In genomic region chr19:32956143-32956915, GRCm38 (mm10) we compare ENCODE assay signal across 8 mouse cellular contexts.
DNase-seq lines count a peak whose midpoint lies in the region; ATAC-seq and TF ChIP-seq lines count a peak whose summit lies in the region.

No protein-coding gene starts in this region.

- TF ChIP-seq POLR2A in brain, embryonic 14.5 days (IDR thresholded peaks at IDR 0.05; ENCODE audit: borderline replicate concordance, extremely low read depth, insufficient read depth, insufficient read length, poor library complexity, severe bottlenecking) = no peak

- WGBS in kidney, embryonic 14.5 days = 7% methylated on average over 9 of the region's 9 CpGs
- 3% methylated on average over 9 of the region's 9 CpGs for WGBS in neural tube, embryonic 12.5 days

- no peaks in the 10 kb centered on the region for H3K36me3 ChIP-seq in kidney, embryonic 14.5 days (ENCODE audit: control insufficient read depth, insufficient read depth, low read length)
- H3K36me3 ChIP-seq in neural tube, embryonic 12.5 days = no peaks in the 10 kb centered on the region

- peaks cover 12% of the 10 kb centered on the region for H3K4me1 ChIP-seq in kidney, embryonic 14.5 days (ENCODE audit: control insufficient read depth, insufficient read depth, low read length)
- H3K4me1 ChIP-seq in neural tube, embryonic 12.5 days = peaks cover 9% of the 10 kb centered on the region; the same call in 1 of the 2 replicates

- H3K9ac ChIP-seq in kidney, embryonic 14.5 days (ENCODE audit: low read depth, low read length) = peak overlapping the region; percentile 18; the same call in 1 of the 2 replicates
- no peak overlapping the region for H3K9ac ChIP-seq in neural tube, embryonic 12.5 days

- no peaks in the 10 kb centered on the region for H3K27me3 ChIP-seq in kidney, embryonic 14.5 days (ENCODE audit: control insufficient read depth, insufficient read depth, low read length)
- no peaks in the 10 kb centered on the region for H3K27me3 ChIP-seq in neural tube, embryonic 12.5 days (replicated peaks)

- ATAC-seq in kidney, embryonic 14.5 days (ENCODE audit: low FRiP score, low TSS enrichment) = no peak
- no peak for ATAC-seq in neural tube, embryonic 12.5 days (ENCODE audit: low FRiP score, low read depth)

- H3K4me3 ChIP-seq in kidney, embryonic 14.5 days (ENCODE audit: low read length) = peak overlapping the region; percentile 19; the same call in 1 of the 2 replicates
- H3K4me3 ChIP-seq in neural tube, embryonic 12.5 days = no peak overlapping the region
- H3K4me3 ChIP-seq in layer of hippocampus, adult 2 months = no peak overlapping the region

- H3K27ac ChIP-seq in kidney, embryonic 14.5 days (ENCODE audit: low read depth, low read length) = no peak overlapping the region
- H3K27ac ChIP-seq in neural tube, embryonic 12.5 days = no peak overlapping the region
- no peak overlapping the region for H3K27ac ChIP-seq in layer of hippocampus, adult 2 months

- no peaks in the 10 kb centered on the region for H3K9me3 ChIP-seq in kidney, embryonic 14.5 days (ENCODE audit: control insufficient read depth, low read length)
- H3K9me3 ChIP-seq in neural tube, embryonic 12.5 days = no peaks in the 10 kb centered on the region

- TF ChIP-seq CTCF in brain, embryonic 14.5 days (IDR thresholded peaks at IDR 0.05; ENCODE audit: borderline replicate concordance, extremely low read depth, insufficient read depth, insufficient read length) = no peak
- no peak for TF ChIP-seq CTCF in layer of hippocampus, adult 2 months (conservative IDR thresholded peaks at IDR 0.05)

- DNase-seq in kidney, adult 18-20 months = no peak
- DNase-seq in brain, embryonic 14.5 days (ENCODE audit: low read depth) = peak; percentile 12
- DNase-seq in induced T-regulatory cell, adult 2 months (ENCODE audit: low read depth) = peak; percentile 62
- DNase-seq in layer of hippocampus, postnatal 25 days (ENCODE audit: extremely low spot score in 1 of 2, low spot score in 1 of 2) = no peak
- DNase-seq in c-Kit-positive CD71-positive TER-119-positive erythroid progenitor cells, embryonic 14.5 days (ENCODE audit: low spot score) = no peak
- DNase-seq in layer of hippocampus, adult 2 months (ENCODE audit: low spot score in 2 of 2) = no peak

- peak overlapping the region; percentile 51 for H3K4me2 ChIP-seq in kidney, embryonic 14.5 days (replicated peaks; ENCODE audit: low read depth, low read length)
- peak overlapping the region; percentile 50 for H3K4me2 ChIP-seq in neural tube, embryonic 12.5 days (replicated peaks)

Comparison
In these comparisons a context has a peak if more than half of its experiments do, and no peak if none do; other contexts are left out.
1. DNase-seq: peak in brain, embryonic 14.5 days (single experiment) and induced T-regulatory cell, adult 2 months (single experiment); none in kidney, adult 18-20 months (single experiment), layer of hippocampus, postnatal 25 days (0 of 2), c-Kit-positive CD71-positive TER-119-positive erythroid progenitor cells, embryonic 14.5 days (single experiment) and layer of hippocampus, adult 2 months (0 of 2).